Mouse (Mus musculus) Muller cell, postnatal 12 days (primary cell): ENCODE data around the gene Casq1.
A peak's percentile ranks its signal among the peaks of the same experiment; 100 is the strongest.
"Not testable (repeated sequence)": the region's sequence is repeated elsewhere in the genome, so short reads cannot be mapped to it uniquely, and the experiment has no call there.

Experiments used
- DNase-seq: peaks from one replicate; pipeline ENCODE4 v3.0.0-alpha.2; 2015; ENCODE audit errors: inconsistent ontology term

Casq1 gene

GRCm38 (mm10) chr1:172219451-172220406, at the start of gene Casq1:
TSS of gene Casq1 (minus strand) at chr1:172219868.
- DNase-seq, result no peak

DNA sequence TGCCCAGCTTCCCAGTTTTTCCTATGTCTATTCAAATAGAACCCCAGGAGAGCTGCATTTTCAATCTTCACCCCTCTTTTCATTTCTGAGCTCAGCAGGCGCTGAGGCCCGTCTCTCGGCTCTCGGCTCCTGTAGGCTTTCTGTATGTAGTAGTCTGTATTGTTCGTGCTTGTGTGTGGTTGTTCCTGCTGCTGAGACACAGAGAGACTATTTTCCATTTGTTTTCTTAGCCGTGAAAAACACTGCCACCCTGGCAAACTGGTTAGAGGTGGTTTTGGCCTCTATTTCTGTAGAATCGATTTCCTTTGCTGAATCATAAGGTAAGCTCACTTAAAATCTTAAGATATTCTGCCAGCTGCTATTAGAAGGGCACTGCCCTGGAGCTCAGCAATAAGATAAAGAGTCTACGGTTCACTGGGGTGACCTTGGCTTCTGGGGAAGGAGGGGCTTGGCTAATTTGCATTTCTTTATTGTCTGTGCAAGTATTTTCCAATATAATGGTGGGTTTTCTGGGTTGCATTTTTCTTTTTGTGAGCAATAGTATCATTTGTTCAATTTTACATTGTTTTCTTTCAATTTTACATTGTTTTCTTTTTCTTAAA, 41.9 kb upstream of the Casq1 start, which contains the start of gene Igsf8:
Gene Igsf8 (plus strand): TSS at position 165 of the 602 bp plus-strand sequence.
- no peak for DNase-seq

DNA sequence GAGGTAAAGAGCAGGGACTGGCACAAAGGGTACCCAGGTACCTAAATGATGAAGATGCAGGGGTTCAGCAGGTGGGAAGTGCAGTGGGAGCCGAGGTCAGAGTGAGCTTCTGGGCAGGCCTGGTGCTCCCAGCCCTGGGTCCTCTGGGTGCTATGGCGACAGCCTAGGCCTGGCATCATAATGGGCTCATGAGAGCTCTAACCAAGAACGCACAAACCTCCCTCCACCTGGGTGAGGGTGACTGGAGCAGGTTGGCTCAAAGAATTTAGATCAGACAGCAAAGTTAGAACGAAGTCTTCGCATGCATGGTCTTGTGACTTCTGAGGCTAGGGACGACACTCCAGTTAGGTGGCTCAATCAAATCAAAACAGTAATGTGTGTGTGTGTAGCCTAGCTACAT, 38.6 kb upstream of the Casq1 start, which contains the start of gene Atp1a4:
Gene Atp1a4 (minus strand): TSS at position 101 of the 400 bp plus-strand sequence.
- no peak for DNase-seq

- peak; percentile 41 for DNase-seq
Observed at GRCm38 (mm10) chr1:172247679-172248078, 28.0 kb upstream of the Casq1 start.

- no peak for DNase-seq
Observed at GRCm38 (mm10) chr1:172247216-172247615, 27.5 kb upstream of the Casq1 start.

DNA sequence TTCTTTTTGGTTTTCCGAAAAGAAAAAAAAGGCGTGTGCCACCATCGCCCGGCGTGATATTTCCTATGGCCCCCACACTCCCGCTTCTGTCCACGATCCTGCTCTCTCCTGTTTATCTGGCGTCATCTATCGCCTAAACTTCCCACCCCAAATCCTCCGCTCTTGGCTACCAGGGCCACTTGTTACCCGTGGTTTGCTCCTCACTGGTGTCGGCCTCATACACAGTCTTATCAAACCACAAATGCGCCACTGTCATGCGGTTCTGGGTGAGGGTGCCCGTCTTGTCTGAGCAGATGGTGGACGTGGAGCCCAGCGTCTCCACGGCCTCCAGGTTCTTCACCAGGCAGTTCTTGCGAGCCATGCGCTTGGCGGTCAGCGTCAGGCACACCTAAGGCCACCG, 25.0 kb upstream of the Casq1 start:
- DNase-seq, result not testable (repeated sequence)

- no peak for DNase-seq
Observed at GRCm38 (mm10) chr1:172243547-172244205, 24.0 kb upstream of the Casq1 start.

DNA sequence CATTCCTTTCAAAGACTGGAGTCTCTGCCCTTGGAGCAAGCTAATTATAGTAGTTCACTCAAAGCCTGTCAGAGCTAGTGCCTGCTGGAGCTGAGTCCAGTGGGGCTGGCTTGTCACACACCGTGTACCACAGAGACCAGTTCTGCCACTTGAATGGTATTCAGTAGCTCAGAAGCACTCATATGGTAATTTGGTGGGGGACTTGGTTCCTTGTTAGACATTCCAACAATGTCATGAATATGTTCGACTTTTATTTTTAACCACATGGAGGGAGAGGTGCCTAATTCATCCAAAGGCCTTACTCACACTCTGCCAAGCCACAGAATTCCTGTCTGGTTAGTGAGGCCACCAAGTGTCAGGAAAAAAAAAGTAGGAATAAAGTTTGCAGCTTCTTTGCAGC, 22.7 kb upstream of the Casq1 start:
- peak; percentile 98 for DNase-seq

DNA sequence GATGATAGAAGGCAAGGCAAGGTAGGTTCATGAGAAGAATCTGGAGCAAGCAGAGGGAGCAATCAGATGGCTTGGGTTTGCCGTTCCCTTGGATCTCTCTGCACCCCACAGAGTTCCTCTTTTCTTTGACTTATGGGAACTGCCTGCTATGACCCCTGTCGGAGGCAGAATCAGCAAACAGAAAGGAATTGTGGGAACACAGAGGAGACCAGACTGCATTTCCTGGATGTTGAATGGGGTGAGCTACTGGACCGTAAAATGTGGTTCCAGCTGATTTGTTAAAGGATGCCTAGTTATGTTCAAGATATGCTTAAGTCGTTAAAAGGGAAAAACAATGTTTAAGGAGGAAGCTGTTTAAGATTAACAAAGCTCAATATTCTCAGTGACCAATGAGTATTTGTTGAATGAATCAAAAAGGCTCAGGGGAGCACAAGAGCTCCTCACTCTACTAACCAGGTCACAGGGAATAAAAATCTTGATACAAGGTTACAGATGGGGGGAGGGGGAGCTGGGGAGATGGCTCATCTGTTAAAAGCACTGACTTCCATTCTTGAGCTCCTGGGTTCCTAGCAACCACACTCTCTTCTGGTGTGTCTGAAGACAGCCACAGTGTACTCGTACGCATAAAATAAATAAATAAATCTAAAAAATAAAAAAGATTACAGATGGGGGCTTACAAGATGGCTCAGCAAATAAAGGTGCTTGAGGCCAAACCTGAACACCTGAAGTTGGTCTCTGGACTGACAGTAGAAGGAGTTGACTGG, 21.5 kb upstream of the Casq1 start:
- DNase-seq, result peak; percentile 53

DNA sequence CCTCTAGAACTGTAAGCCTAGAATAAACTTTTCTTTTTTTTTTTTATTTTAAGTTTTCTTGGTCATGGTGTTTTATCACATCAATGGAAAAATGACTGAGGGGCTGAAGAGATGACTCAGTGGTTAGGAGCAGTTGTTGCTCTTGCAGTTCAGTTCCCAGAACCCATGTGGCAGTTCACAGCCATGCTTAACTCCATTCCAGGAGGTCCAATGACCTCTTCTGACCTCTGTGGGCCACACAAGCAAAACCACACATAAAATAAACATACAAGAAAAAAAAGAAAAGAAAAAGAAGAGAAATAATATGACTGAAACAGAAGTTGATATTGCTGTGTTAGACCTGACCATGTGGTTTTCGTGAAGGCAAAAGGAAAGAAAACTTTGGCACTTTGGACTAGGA, 9.5 kb upstream of the Casq1 start:
- no peak for DNase-seq

GRCm38 (mm10) chr1:172228209-172228608, 8.5 kb upstream of the Casq1 start:
- DNase-seq, result peak; percentile 61

DNA sequence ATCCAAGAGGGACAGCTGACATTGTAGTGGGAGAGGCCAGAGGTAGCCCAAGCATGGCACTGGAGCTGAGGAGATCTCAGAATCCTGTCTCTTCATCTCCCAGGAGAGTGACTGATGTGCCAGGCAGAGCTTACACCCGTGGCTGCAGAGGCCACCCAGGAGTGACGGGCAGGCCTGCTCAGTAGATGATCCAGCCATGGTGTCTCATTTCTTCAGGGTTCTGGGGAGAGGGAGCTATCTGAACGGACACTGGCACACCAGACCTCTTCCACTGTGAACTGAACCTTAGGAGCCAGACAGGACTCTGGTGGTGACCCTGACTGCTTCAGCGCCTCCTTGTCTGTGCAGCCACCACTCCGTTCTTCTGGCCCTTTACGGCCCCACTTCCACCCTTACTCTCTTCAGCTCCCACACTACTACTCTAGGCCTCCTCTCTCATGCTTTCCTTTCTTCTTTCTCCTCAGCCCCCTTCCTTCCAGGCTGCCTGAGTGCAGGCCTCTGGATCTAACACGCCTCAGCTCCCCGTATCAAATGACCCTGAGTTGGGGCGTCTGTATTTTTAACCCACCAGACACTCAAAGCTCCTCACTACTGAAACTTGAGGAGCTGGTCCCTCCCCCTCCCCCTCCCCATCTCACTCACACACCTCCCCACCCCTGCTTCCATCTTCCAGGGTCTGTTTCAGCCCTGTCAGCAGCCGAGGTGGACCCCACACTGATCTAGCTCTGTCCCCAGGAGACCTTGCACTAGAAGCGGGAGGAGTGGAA, 1.8 kb upstream of the Casq1 start:
- DNase-seq, result no peak

- DNase-seq, result peak; percentile 92
Observed at GRCm38 (mm10) chr1:172220414-172220813, 746 bp upstream of the Casq1 start.

GRCm38 (mm10) chr1:172218164-172218910, 1.3 kb downstream of the Casq1 start:
- DNase-seq, result no peak

DNA sequence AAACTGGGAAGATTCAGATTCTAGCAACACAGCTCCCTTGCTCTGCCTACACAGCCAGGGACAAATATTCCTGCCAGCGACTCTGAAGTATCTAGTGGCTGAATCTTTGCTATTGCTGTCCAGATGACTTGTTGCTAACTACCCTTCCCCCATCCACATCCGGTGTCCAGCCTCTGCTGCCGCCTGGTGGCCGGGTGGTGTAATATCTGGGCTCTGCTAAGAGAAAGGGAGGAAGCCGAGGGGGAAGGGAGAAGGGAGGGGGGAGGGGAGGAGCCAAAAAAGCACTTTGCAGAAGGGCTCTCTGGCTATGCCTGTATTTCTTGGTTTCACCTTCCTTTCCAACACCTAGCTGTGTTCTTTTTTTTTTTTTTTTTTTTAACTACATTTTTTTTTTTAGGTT, 2.5 kb downstream of the Casq1 start:
- peak; percentile 97 for DNase-seq

DNA sequence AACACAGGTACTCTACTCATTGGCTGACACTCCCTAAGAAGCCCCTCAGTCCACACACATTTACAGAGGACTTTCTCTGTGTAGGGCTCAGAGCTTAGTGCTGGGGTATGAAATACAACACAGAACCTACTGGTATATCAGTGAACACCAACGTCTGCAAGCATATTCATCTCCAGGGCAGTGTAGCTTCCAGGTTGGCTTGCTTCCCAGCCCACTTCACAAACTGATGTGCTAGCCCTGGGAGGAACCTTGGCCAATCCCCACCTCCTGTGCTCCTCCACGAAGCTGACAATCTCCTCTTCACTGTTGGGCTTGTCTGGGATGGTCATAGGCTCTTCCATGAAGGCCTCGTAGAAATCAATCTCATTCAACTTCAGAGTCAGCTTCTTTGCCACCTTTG, 4.9 kb downstream of the Casq1 start:
- no peak for DNase-seq

DNA sequence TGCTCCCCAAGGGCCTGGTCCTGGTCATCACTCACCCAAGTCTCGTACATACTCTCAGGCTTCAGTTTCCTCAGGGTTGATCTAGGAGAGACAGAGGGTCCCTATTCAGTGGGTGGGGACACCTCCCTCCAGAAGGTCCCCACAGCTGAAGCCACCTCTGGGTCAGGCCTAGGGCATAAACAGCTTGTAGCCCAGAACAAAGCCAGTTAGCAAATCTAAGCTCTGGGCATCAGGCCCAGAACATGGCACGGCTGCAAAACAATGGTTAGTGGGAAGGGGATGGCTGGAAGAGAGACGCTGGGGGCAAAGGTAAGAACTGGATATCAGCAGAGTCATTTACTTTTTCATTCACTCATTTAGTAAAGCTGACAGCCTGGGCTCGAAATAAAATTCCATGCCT, 5.9 kb downstream of the Casq1 start:
- no peak for DNase-seq

GRCm38 (mm10) chr1:172212776-172213175, 6.9 kb downstream of the Casq1 start:
- DNase-seq, result no peak

- DNase-seq, result no peak
Observed at GRCm38 (mm10) chr1:172207111-172207584, 12.5 kb downstream of the Casq1 start.
